Mouse (Mus musculus) ES-Bruce4 (cell line): Measurements from ENCODE around the gene Ttc28.

Experiments used
- CTCF ChIP-seq: IDR thresholded peaks from one replicate; pipeline ENCODE4 v1.8.1; 2011; ENCODE audit warnings: low read depth, low read length
- EP300 ChIP-seq: IDR thresholded peaks from 2 replicates; pipeline ENCODE4 v1.6.1; 2011; ENCODE audit warnings: low read depth, low read length; ENCODE audit not compliant: insufficient read depth
- POLR2A ChIP-seq: IDR thresholded peaks from one replicate; pipeline ENCODE4 v1.8.1; 2011; ENCODE audit warnings: low read length; ENCODE audit not compliant: insufficient read depth

DNA sequence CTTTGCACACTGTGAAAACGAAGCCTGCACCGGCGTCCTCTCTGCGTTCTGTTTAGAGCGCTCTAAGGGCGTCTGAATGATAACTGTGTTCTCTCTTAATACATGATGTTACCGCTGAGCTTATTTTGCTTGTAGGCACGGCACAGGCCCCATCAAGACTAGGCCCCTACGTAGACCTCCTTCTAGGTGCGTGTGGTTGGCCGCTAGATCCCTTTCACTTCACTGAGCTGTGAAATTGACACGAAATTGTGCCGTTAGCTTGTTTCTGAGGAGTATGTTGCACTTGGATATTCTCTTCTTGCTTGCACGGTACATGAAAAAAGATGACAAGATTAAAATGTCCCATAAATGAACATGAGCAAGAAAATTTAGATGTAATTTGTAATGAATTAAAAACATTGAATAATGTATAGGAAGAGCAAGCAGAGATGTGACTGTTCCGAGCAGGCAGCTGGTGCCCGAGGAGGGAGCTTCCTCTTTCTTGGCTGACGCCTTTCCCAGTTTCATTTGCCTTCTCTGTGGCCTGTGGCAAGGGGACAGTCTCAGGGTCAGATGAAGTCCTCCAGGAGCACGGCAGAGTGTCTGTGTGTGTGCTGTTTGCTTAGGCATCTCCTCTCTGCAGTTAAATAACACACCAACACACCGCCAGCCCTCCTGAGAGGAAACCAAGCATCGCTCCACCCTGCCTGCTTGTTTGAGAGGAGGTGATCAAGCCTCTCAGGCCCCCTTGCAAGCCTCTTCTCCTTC lies 261.7 kb downstream of the Ttc28 start:
- TF ChIP-seq CTCF: no peak
- TF ChIP-seq POLR2A: no peak
- TF ChIP-seq EP300: no peak
